Mouse (Mus musculus): ENCODE data around the gene Ago1. TPM values are rescaled to one million over a fixed set of nuclear protein-coding genes. Genes with fewer than 3 reads are reported as not detected.

Ago1 gene
- polyA plus RNA-seq, 1 experiment from 2014 or later, result 22.1 TPM

Other genes starting within 250 kb of the Ago1 start
- gene Map7d1, start 212.2 kb downstream of the Ago1 start, polyA plus RNA-seq (2014; fragmentation: Nextera tagmentation; extraction: Ambion mirVana), result 54.8 and 67.8 TPM in 2 replicates
- gene Trappc3, start 206.3 kb downstream of the Ago1 start, polyA plus RNA-seq (2014; fragmentation: Nextera tagmentation; extraction: Ambion mirVana), result 36.9 and 39.3 TPM in 2 replicates
- gene Col8a2, start 181.8 kb downstream of the Ago1 start, polyA plus RNA-seq (2014; fragmentation: Nextera tagmentation; extraction: Ambion mirVana), result 1.2 and 2.9 TPM in 2 replicates
- gene Adprhl2, start 146.9 kb downstream of the Ago1 start, polyA plus RNA-seq (2014; fragmentation: Nextera tagmentation; extraction: Ambion mirVana), result 53.9 and 62.4 TPM in 2 replicates
- gene Tekt2, start 142.9 kb downstream of the Ago1 start, polyA plus RNA-seq (2014; fragmentation: Nextera tagmentation; extraction: Ambion mirVana), result 9.4 and 11.1 TPM in 2 replicates
- 7.7 and 13.4 TPM in 2 replicates for gene Ago3, start 39.0 kb downstream of the Ago1 start, polyA plus RNA-seq (2014; fragmentation: Nextera tagmentation; extraction: Ambion mirVana)
- 5.7 and 6.4 TPM in 2 replicates for gene Ago4, start 64.9 kb upstream of the Ago1 start, polyA plus RNA-seq (2014; fragmentation: Nextera tagmentation; extraction: Ambion mirVana)
- gene Clspn, start 88.4 kb upstream of the Ago1 start, polyA plus RNA-seq (2014; fragmentation: Nextera tagmentation; extraction: Ambion mirVana), result 17.6 and 20.1 TPM in 2 replicates
- 3.4 and 4.1 TPM in 2 replicates for gene 5730409E04Rik, start 141.2 kb upstream of the Ago1 start, polyA plus RNA-seq (2014; fragmentation: Nextera tagmentation; extraction: Ambion mirVana)
- 501 and 584 TPM in 2 replicates for gene Psmb2, start 209.0 kb upstream of the Ago1 start, polyA plus RNA-seq (2014; fragmentation: Nextera tagmentation; extraction: Ambion mirVana)